Mouse (Mus musculus): ENCODE data around the gene Plch2. TPM values are rescaled to one million over a fixed set of nuclear protein-coding genes. Genes with fewer than 3 reads are reported as not detected.

Plch2 gene
- polyA plus RNA-seq, 1 experiment = 0.06 TPM

- Histone ChIP-seq H3K79me2 (ENCODE audit: control insufficient read depth, insufficient read depth) (no peaks in the 10 kb centered on the region), H3K36me3 (ENCODE audit: control insufficient read depth, insufficient read depth) (no peaks in the 10 kb centered on the region), H3K27me3 (ENCODE audit: control insufficient read depth, insufficient read depth, insufficient read length) (peaks cover 88% of the 10 kb centered on the region), H3K4me3 (no peak overlapping the region), H3ac (ENCODE audit: control insufficient read depth, insufficient read length) (no peak overlapping the region), H3K4me2 (ENCODE audit: low read depth) (no peak overlapping the region)
- TF ChIP-seq MAX (IDR thresholded peaks at IDR 0.05; ENCODE audit: low read depth) (no peak), E2F4 (IDR thresholded peaks at IDR 0.05; ENCODE audit: insufficient read depth) (no peak), TCF3 (IDR thresholded peaks at IDR 0.05; ENCODE audit: insufficient read length, low read depth) (no peak)
These were observed 98.4 kb downstream of the Plch2 start for GRCm38 (mm10) chr4:154958171-154958570.

- Histone ChIP-seq H3ac (ENCODE audit: control insufficient read depth, insufficient read length) (no peak overlapping the region), H3K4me3 (no peak overlapping the region), H3K4me2 (ENCODE audit: low read depth) (no peak overlapping the region), H3K36me3 (ENCODE audit: control insufficient read depth, insufficient read depth) (no peaks in the 10 kb centered on the region), H3K27me3 (ENCODE audit: control insufficient read depth, insufficient read depth, insufficient read length) (peaks cover 88% of the 10 kb centered on the region), H3K79me2 (ENCODE audit: control insufficient read depth, insufficient read depth) (no peaks in the 10 kb centered on the region)
- no peak for TF ChIP-seq MYOG (IDR thresholded peaks at IDR 0.05; ENCODE audit: control insufficient read depth in 1 of 3, insufficient read depth in 1 of 3, insufficient read length in 2 of 3, low read depth in 2 of 3)
- no peak for TF ChIP-seq TCF12 (IDR thresholded peaks at IDR 0.05; ENCODE audit: insufficient read depth, poor library complexity, severe bottlenecking)
- no peak for TF ChIP-seq MAX (IDR thresholded peaks at IDR 0.05; ENCODE audit: low read depth)
- no peak for TF ChIP-seq USF1 (IDR thresholded peaks at IDR 0.05; ENCODE audit: low read depth)
These were observed 99.1 kb downstream of the Plch2 start for GRCm38 (mm10) chr4:154957289-154957993.

- Histone ChIP-seq H3K27me3 (ENCODE audit: control insufficient read depth, insufficient read depth, insufficient read length) (peaks cover 88% of the 10 kb centered on the region), H3K4me2 (ENCODE audit: low read depth) (no peak overlapping the region), H3K79me2 (ENCODE audit: control insufficient read depth, insufficient read depth) (no peaks in the 10 kb centered on the region), H3ac (ENCODE audit: control insufficient read depth, insufficient read length) (no peak overlapping the region), H3K4me3 (no peak overlapping the region), H3K36me3 (ENCODE audit: control insufficient read depth, insufficient read depth) (no peaks in the 10 kb centered on the region)
- no peak for TF ChIP-seq TCF3 (IDR thresholded peaks at IDR 0.05; ENCODE audit: insufficient read length, low read depth)
- no peak for TF ChIP-seq REST (IDR thresholded peaks at IDR 0.05; ENCODE audit: insufficient read depth, insufficient read length)
- TF ChIP-seq POLR2A (IDR thresholded peaks at IDR 0.05; ENCODE audit: insufficient read length, low read depth) = no peak
- no peak for TF ChIP-seq MYOD1 (IDR thresholded peaks at IDR 0.05; ENCODE audit: control insufficient read depth in 1 of 3, insufficient read length in 2 of 3, low read depth in 2 of 3)
- no peak for TF ChIP-seq POLR2AphosphoS2 (IDR thresholded peaks at IDR 0.05; ENCODE audit: insufficient read length, low read depth)
- TF ChIP-seq MAX (IDR thresholded peaks at IDR 0.05; ENCODE audit: low read depth) = no peak
- TF ChIP-seq SRF (IDR thresholded peaks at IDR 0.05; ENCODE audit: control insufficient read depth, insufficient read length, low read depth) = no peak
- no peak for TF ChIP-seq E2F4 (IDR thresholded peaks at IDR 0.05; ENCODE audit: insufficient read depth)
- TF ChIP-seq USF1 (IDR thresholded peaks at IDR 0.05; ENCODE audit: low read depth) = no peak
- TF ChIP-seq MYOG (IDR thresholded peaks at IDR 0.05; ENCODE audit: control insufficient read depth in 1 of 3, insufficient read depth in 1 of 3, insufficient read length in 2 of 3, low read depth in 2 of 3) = no peak
- TF ChIP-seq CEBPB (IDR thresholded peaks at IDR 0.05; ENCODE audit: insufficient read depth, poor library complexity, severe bottlenecking) = no peak
- no peak for TF ChIP-seq TCF12 (IDR thresholded peaks at IDR 0.05; ENCODE audit: insufficient read depth, poor library complexity, severe bottlenecking)
These were observed 100.0 kb downstream of the Plch2 start for GRCm38 (mm10) chr4:154956604-154957003.

GRCm38 (mm10) chr4:154952461-154953241 lies 103.9 kb downstream of the Plch2 start:
- Histone ChIP-seq H3K36me3 (ENCODE audit: control insufficient read depth, insufficient read depth) (no peaks in the 10 kb centered on the region), H3K4me3 (no peak overlapping the region), H3K27me3 (ENCODE audit: control insufficient read depth, insufficient read depth, insufficient read length) (peaks cover 82% of the 10 kb centered on the region), H3K4me2 (ENCODE audit: low read depth) (no peak overlapping the region), H3ac (ENCODE audit: control insufficient read depth, insufficient read length) (no peak overlapping the region), H3K79me2 (ENCODE audit: control insufficient read depth, insufficient read depth) (no peaks in the 10 kb centered on the region)
- TF ChIP-seq POLR2A (IDR thresholded peaks at IDR 0.05; ENCODE audit: insufficient read length, low read depth) (no peak), USF1 (IDR thresholded peaks at IDR 0.05; ENCODE audit: low read depth) (no peak), TCF3 (IDR thresholded peaks at IDR 0.05; ENCODE audit: insufficient read length, low read depth) (no peak), MYOG (IDR thresholded peaks at IDR 0.05; ENCODE audit: control insufficient read depth in 1 of 3, insufficient read depth in 1 of 3, insufficient read length in 2 of 3, low read depth in 2 of 3) (no peak), E2F4 (IDR thresholded peaks at IDR 0.05; ENCODE audit: insufficient read depth) (no peak), CEBPB (IDR thresholded peaks at IDR 0.05; ENCODE audit: insufficient read depth, poor library complexity, severe bottlenecking) (no peak), MYOD1 (IDR thresholded peaks at IDR 0.05; ENCODE audit: control insufficient read depth in 1 of 3, insufficient read length in 2 of 3, low read depth in 2 of 3) (no peak), REST (IDR thresholded peaks at IDR 0.05; ENCODE audit: insufficient read depth, insufficient read length) (no peak), POLR2AphosphoS2 (IDR thresholded peaks at IDR 0.05; ENCODE audit: insufficient read length, low read depth) (no peak), TCF12 (IDR thresholded peaks at IDR 0.05; ENCODE audit: insufficient read depth, poor library complexity, severe bottlenecking) (no peak), SRF (IDR thresholded peaks at IDR 0.05; ENCODE audit: control insufficient read depth, insufficient read length, low read depth) (no peak), MAX (IDR thresholded peaks at IDR 0.05; ENCODE audit: low read depth) (no peak)

GRCm38 (mm10) chr4:154949589-154949982 lies 107.0 kb downstream of the Plch2 start:
- TF ChIP-seq MYOD1 (IDR thresholded peaks at IDR 0.05; ENCODE audit: control insufficient read depth in 1 of 3, insufficient read length in 2 of 3, low read depth in 2 of 3) (no peak), POLR2AphosphoS2 (IDR thresholded peaks at IDR 0.05; ENCODE audit: insufficient read length, low read depth) (no peak), USF1 (IDR thresholded peaks at IDR 0.05; ENCODE audit: low read depth) (no peak), MYOG (IDR thresholded peaks at IDR 0.05; ENCODE audit: control insufficient read depth in 1 of 3, insufficient read depth in 1 of 3, insufficient read length in 2 of 3, low read depth in 2 of 3) (no peak), TCF3 (IDR thresholded peaks at IDR 0.05; ENCODE audit: insufficient read length, low read depth) (no peak), POLR2A (IDR thresholded peaks at IDR 0.05; ENCODE audit: insufficient read length, low read depth) (no peak), MAX (IDR thresholded peaks at IDR 0.05; ENCODE audit: low read depth) (no peak)
- no peaks in the 10 kb centered on the region for H3K36me3 ChIP-seq (ENCODE audit: control insufficient read depth, insufficient read depth)
- H3ac ChIP-seq (ENCODE audit: control insufficient read depth, insufficient read length) = no peak overlapping the region
- H3K4me3 ChIP-seq = no peak overlapping the region
- peaks cover 70% of the 10 kb centered on the region for H3K27me3 ChIP-seq (ENCODE audit: control insufficient read depth, insufficient read depth, insufficient read length)
- H3K4me2 ChIP-seq (ENCODE audit: low read depth) = no peak overlapping the region
- H3K79me2 ChIP-seq (ENCODE audit: control insufficient read depth, insufficient read depth) = no peaks in the 10 kb centered on the region
